Mouse (Mus musculus): ENCODE measurements around the gene Hadhb.

The Hadhb gene

GRCm38 (mm10) chr5:30232271-30232971 lies 77.4 kb downstream of the Hadhb start, which contains the start of gene Selenoi:
Gene Selenoi, plus strand, starts transcription at chr5:30232581.
- DNase-seq (ENCODE audit: extremely low spot score, low read depth, low spot score): peak; percentile 82

- no peak for DNase-seq (ENCODE audit: extremely low spot score, low read depth, low spot score)
Observed at GRCm38 (mm10) chr5:30233042-30233441, 78.0 kb downstream of the Hadhb start.

GRCm38 (mm10) chr5:30233979-30234378 lies 78.9 kb downstream of the Hadhb start:
- DNase-seq (ENCODE audit: extremely low spot score, low read depth, low spot score): no peak
